ENCODE assay signal across 28 mouse cellular contexts in genomic region chr1:135263316-135263715, GRCm38 (mm10). TPM values are rescaled to one million over a fixed set of nuclear protein-coding genes. Genes with fewer than 3 reads are reported as not detected.
A peak's percentile ranks its signal among the peaks of the same experiment; 100 is the strongest.
DNase-seq lines count a peak whose midpoint lies in the region; ATAC-seq and TF ChIP-seq lines count a peak whose summit lies in the region.
"Had no signal": no experiment of that assay in that cellular context is flagged by ENCODE, and none has a peak within 500 bp of the region (broad histone marks: within the 10 kb centered on the region; RNA-seq: fewer than 3 reads in every experiment).

No protein-coding gene starts in this region.

- ATAC-seq in embryonic facial prominence, embryonic 13.5 days (ENCODE audit: insufficient number of reproducible peaks, insufficient read depth, low FRiP score, low TSS enrichment, low read depth): no peak
- no peak for ATAC-seq in kidney, embryonic 14.5 days (ENCODE audit: low FRiP score, low TSS enrichment)
- ATAC-seq: CD4-positive, CD25-positive, alpha-beta regulatory T cell, adult 4 months; forebrain, embryonic 14.5 days; forebrain, embryonic 16.5 days had no signal

- no peak overlapping the region for H3K4me3 ChIP-seq in embryonic facial prominence, embryonic 13.5 days
- H3K4me3 ChIP-seq in embryonic facial prominence, embryonic 10.5 days: no peak overlapping the region
- H3K4me3 ChIP-seq in kidney, embryonic 14.5 days (ENCODE audit: low read length): no peak overlapping the region
- H3K4me3 ChIP-seq in kidney, adult 2 months (ENCODE audit: insufficient read depth, low read depth, low read length): no peak overlapping the region
- H3K4me3 ChIP-seq in cerebellum, adult 2 months (replicated peaks; ENCODE audit: insufficient read depth, low read depth, low read length): no peak overlapping the region
- H3K4me3 ChIP-seq: embryonic facial prominence, embryonic 12.5 days; embryonic facial prominence, embryonic 15.5 days; erythroblast, embryonic 14.5 days; forebrain, embryonic 10.5 days; forebrain, embryonic 12.5 days had no signal

- WGBS in embryonic facial prominence, embryonic 13.5 days: 87% methylated on average over 9 of the region's 9 CpGs
- 89% methylated on average over 9 of the region's 9 CpGs for WGBS in embryonic facial prominence, embryonic 10.5 days
- 77% methylated on average over 9 of the region's 9 CpGs for WGBS in kidney, embryonic 14.5 days
- WGBS in kidney, adult 2 months: 67% methylated on average over 9 of the region's 9 CpGs
- 71% methylated on average over 9 of the region's 9 CpGs for WGBS in cerebellum, adult 2 months

- 0 out of 2 replicates have a peak overlapping the region, but pooled peaks have one; percentile 7 for H3K27ac ChIP-seq in embryonic facial prominence, embryonic 13.5 days
- H3K27ac ChIP-seq in embryonic facial prominence, embryonic 10.5 days (replicated peaks): no peak overlapping the region
- no peak overlapping the region for H3K27ac ChIP-seq in kidney, embryonic 14.5 days (ENCODE audit: low read depth, low read length)
- H3K27ac ChIP-seq in kidney, adult 2 months (ENCODE audit: insufficient read depth, low read depth, low read length): no peak overlapping the region
- H3K27ac ChIP-seq in cerebellum, adult 2 months (ENCODE audit: insufficient read depth, low read length): no peak overlapping the region
- H3K27ac ChIP-seq: embryonic facial prominence, embryonic 12.5 days; embryonic facial prominence, embryonic 15.5 days; forebrain, embryonic 10.5 days; forebrain, embryonic 12.5 days had no signal

- H3K9ac ChIP-seq in embryonic facial prominence, embryonic 13.5 days: no peak overlapping the region
- no peak overlapping the region for H3K9ac ChIP-seq in kidney, embryonic 14.5 days (ENCODE audit: low read depth, low read length)
- H3K9ac ChIP-seq: embryonic facial prominence, embryonic 12.5 days; embryonic facial prominence, embryonic 15.5 days; forebrain, embryonic 12.5 days had no signal

- DNase-seq in embryonic facial prominence, embryonic 10.5 days (ENCODE audit: low spot score): no peak
- DNase-seq in kidney, postnatal 10 days: peak; percentile 58
- peak; percentile 29 to 47 for DNase-seq in kidney, postnatal 4 days
- DNase-seq in kidney, adult 2 months: no peak
- DNase-seq in NIH3T3 (ENCODE audit: low read depth): peak; percentile 19
- no peak for DNase-seq in cerebellum, adult 2 months
- DNase-seq: adrenal gland, adult 8-10 months; adrenal gland, postnatal 14 days; adrenal gland, postnatal 36 days; B cell, adult 2 months; cerebellum, adult 11-12 months; cerebellum, adult 8-10 months; cerebellum, adult 9-11 months; cerebellum, postnatal 14 days; cerebellum, postnatal 36 days; embryo, embryonic 11 days had no signal

- H3K27me3 ChIP-seq in embryonic facial prominence, embryonic 13.5 days: no peaks in the 10 kb centered on the region
- H3K27me3 ChIP-seq in embryonic facial prominence, embryonic 10.5 days (replicated peaks; ENCODE audit: low read depth, poor library complexity, severe bottlenecking): no peaks in the 10 kb centered on the region
- no peaks in the 10 kb centered on the region for H3K27me3 ChIP-seq in kidney, embryonic 14.5 days (ENCODE audit: control insufficient read depth, insufficient read depth, low read length)
- no peaks in the 10 kb centered on the region for H3K27me3 ChIP-seq in kidney, adult 2 months (replicated peaks; ENCODE audit: control insufficient read depth, insufficient read depth, low read length)
- no peaks in the 10 kb centered on the region for H3K27me3 ChIP-seq in cerebellum, adult 2 months (ENCODE audit: control insufficient read depth, insufficient read depth, low read length)
- H3K27me3 ChIP-seq: CH12.LX; embryonic facial prominence, embryonic 12.5 days; embryonic facial prominence, embryonic 15.5 days; forebrain, embryonic 12.5 days had no signal

- peaks cover 70% of the 10 kb centered on the region for H3K36me3 ChIP-seq in embryonic facial prominence, embryonic 13.5 days
- H3K36me3 ChIP-seq in embryonic facial prominence, embryonic 10.5 days (replicated peaks): peaks cover 71% of the 10 kb centered on the region
- peaks cover 30% of the 10 kb centered on the region; the same call in 1 of the 2 replicates for H3K36me3 ChIP-seq in kidney, embryonic 14.5 days (ENCODE audit: control insufficient read depth, insufficient read depth, low read length)
- H3K36me3 ChIP-seq in kidney, adult 2 months (ENCODE audit: control insufficient read depth, insufficient read depth, low read length): peaks cover 2% of the 10 kb centered on the region; the same call in 1 of the 2 replicates
- H3K36me3 ChIP-seq: G1E had no signal

- no peak overlapping the region for H3K4me2 ChIP-seq in embryonic facial prominence, embryonic 13.5 days
- no peak overlapping the region for H3K4me2 ChIP-seq in kidney, embryonic 14.5 days (replicated peaks; ENCODE audit: low read depth, low read length)
- H3K4me2 ChIP-seq: embryonic facial prominence, embryonic 12.5 days; embryonic facial prominence, embryonic 15.5 days; forebrain, embryonic 12.5 days had no signal

- no peak for TF ChIP-seq POLR2A in kidney, adult 2 months (IDR thresholded peaks at IDR 0.05; ENCODE audit: low read depth, low read length)
- TF ChIP-seq POLR2A in cerebellum, adult 2 months (IDR thresholded peaks at IDR 0.05; ENCODE audit: borderline replicate concordance, insufficient read depth, low read length): no peak

- peaks cover 11% of the 10 kb centered on the region for H3K4me1 ChIP-seq in embryonic facial prominence, embryonic 13.5 days
- H3K4me1 ChIP-seq in embryonic facial prominence, embryonic 10.5 days: peaks cover 9% of the 10 kb centered on the region
- H3K4me1 ChIP-seq in kidney, embryonic 14.5 days (ENCODE audit: control insufficient read depth, insufficient read depth, low read length): peaks cover 5% of the 10 kb centered on the region; the same call in 1 of the 2 replicates
- peaks cover 9% of the 10 kb centered on the region for H3K4me1 ChIP-seq in kidney, adult 2 months (ENCODE audit: control insufficient read depth, insufficient read depth, low read length)
- H3K4me1 ChIP-seq in cerebellum, adult 2 months (ENCODE audit: control insufficient read depth, insufficient read depth, low read length): no peaks in the 10 kb centered on the region

- TF ChIP-seq CTCF in kidney, adult 2 months (conservative IDR thresholded peaks at IDR 0.05; ENCODE audit: insufficient read depth, insufficient read length, low read depth, low read length): no peak
- no peak for TF ChIP-seq CTCF in cerebellum, adult 2 months (IDR thresholded peaks at IDR 0.05; ENCODE audit: borderline replicate concordance, insufficient read depth, low read depth, low read length)

- H3K9me3 ChIP-seq in embryonic facial prominence, embryonic 13.5 days: no peaks in the 10 kb centered on the region
- H3K9me3 ChIP-seq in embryonic facial prominence, embryonic 10.5 days: no peaks in the 10 kb centered on the region
- no peaks in the 10 kb centered on the region for H3K9me3 ChIP-seq in kidney, embryonic 14.5 days (ENCODE audit: control insufficient read depth, low read length)
- H3K9me3 ChIP-seq: embryonic facial prominence, embryonic 12.5 days; embryonic facial prominence, embryonic 15.5 days; forebrain, embryonic 10.5 days; forebrain, embryonic 12.5 days; G1E had no signal

RNA-seq across cellular contexts. Expression of gene Elf3, which starts 4.9 kb away (rescaled TPM):
- polyA plus RNA-seq in embryonic facial prominence, embryonic 13.5 days (2015; fragmentation: Nextera tagmentation; extraction: Ambion mirVana): 9.0 and 12.2 TPM in 2 replicates
- 6.3 and 6.4 TPM in 2 replicates for polyA plus RNA-seq in embryonic facial prominence, embryonic 10.5 days (2016; fragmentation: Nextera tagmentation; extraction: Ambion mirVana)
- polyA plus RNA-seq in kidney, embryonic 14.5 days (2014; fragmentation: Nextera tagmentation; extraction: Ambion mirVana): 22.4 and 26.8 TPM in 2 replicates
- polyA plus RNA-seq in kidney, adult 2 months (2012; rRNA removed): 23.1 and 25.0 TPM in 2 replicates
- 0.34 and 0.63 TPM in 2 replicates for polyA plus RNA-seq in cerebellum, adult 2 months (2012; rRNA removed)
- polyA plus RNA-seq: CD4-positive, CD25-positive, alpha-beta regulatory T cell, adult 4 months; erythroblast, embryonic 14.5 days; G1E had no signal

RNA-seq across cellular contexts. Expression of gene Rnpep, which starts 20.6 kb away (rescaled TPM):
- polyA plus RNA-seq in embryonic facial prominence, embryonic 13.5 days (2015; fragmentation: Nextera tagmentation; extraction: Ambion mirVana): 87.9 and 93.5 TPM in 2 replicates
- polyA plus RNA-seq in embryonic facial prominence, embryonic 10.5 days (2016; fragmentation: Nextera tagmentation; extraction: Ambion mirVana): 97.1 and 100 TPM in 2 replicates
- polyA plus RNA-seq in kidney, embryonic 14.5 days (2014; fragmentation: Nextera tagmentation; extraction: Ambion mirVana): 66.6 and 86.8 TPM in 2 replicates
- 28.7 and 29.1 TPM in 2 replicates for polyA plus RNA-seq in kidney, adult 2 months (2012; rRNA removed)
- 54.2 and 54.4 TPM in 2 replicates for polyA plus RNA-seq in cerebellum, adult 2 months (2012; rRNA removed)

RNA-seq across cellular contexts. Expression of gene Timm17a, which starts 50.3 kb away (rescaled TPM):
- polyA plus RNA-seq in embryonic facial prominence, embryonic 13.5 days (2015; fragmentation: Nextera tagmentation; extraction: Ambion mirVana): 165 and 192 TPM in 2 replicates
- polyA plus RNA-seq in embryonic facial prominence, embryonic 10.5 days (2016; fragmentation: Nextera tagmentation; extraction: Ambion mirVana): 213 and 215 TPM in 2 replicates
- 213 and 232 TPM in 2 replicates for polyA plus RNA-seq in kidney, embryonic 14.5 days (2014; fragmentation: Nextera tagmentation; extraction: Ambion mirVana)
- 122 and 134 TPM in 2 replicates for polyA plus RNA-seq in kidney, adult 2 months (2012; rRNA removed)
- 104 and 110 TPM in 2 replicates for polyA plus RNA-seq in cerebellum, adult 2 months (2012; rRNA removed)

Comparison
In these comparisons a context has a peak if more than half of its experiments do, and no peak if none do; other contexts are left out.
1. DNase-seq: peak in kidney, postnatal 10 days (single experiment), kidney, postnatal 4 days (2 of 2) and NIH3T3 (single experiment); none in embryonic facial prominence, embryonic 10.5 days (single experiment), kidney, adult 2 months (single experiment) and cerebellum, adult 2 months (0 of 2).